Mouse (Mus musculus) CD4-positive, CD25-positive, alpha-beta regulatory T cell, adult 2 months (primary cell): ENCODE measurements around the gene Gm9958.

Source experiments
- DNase-seq: peaks from one replicate; pipeline ENCODE4 v3.0.0-alpha.2; 2012; ENCODE audit warnings: low read depth, low spot score

The Gm9958 gene

GRCm38 (mm10) chr5:90405210-90405609 is 38.2 kb downstream of the Gm9958 start:
- DNase-seq: no peak

GRCm38 (mm10) chr5:90414142-90414924 is 47.3 kb downstream of the Gm9958 start:
- no peak for DNase-seq

- DNase-seq: no peak
These were observed 47.9 kb downstream of the Gm9958 start for GRCm38 (mm10) chr5:90414925-90415295.
